Mouse (Mus musculus) left cerebral cortex, adult 9 months (tissue): ENCODE measurements around the gene Vps13c.

ENCODE experiments used
- DNase-seq, 2 experiments: peaks; one replicate each; pipeline ENCODE4 v3.0.0; 2022; ENCODE audit warnings: low spot score in 2 of 2

Vps13c gene

GRCm38 (mm10) chr9:67839981-67840859, at the start of gene Vps13c:
TSS of gene Vps13c (plus strand) at chr9:67840396.
- peak; percentile 59 to 78 for DNase-seq

- DNase-seq, result no peak
Measured at GRCm38 (mm10) chr9:67792405-67792804, 47.8 kb upstream of the Vps13c start.

GRCm38 (mm10) chr9:67793501-67793900, 46.7 kb upstream of the Vps13c start:
- DNase-seq, result no peak

- no peak for DNase-seq
Measured at GRCm38 (mm10) chr9:67794216-67794615, 46.0 kb upstream of the Vps13c start.

- DNase-seq, result no peak
Measured at GRCm38 (mm10) chr9:67794668-67795067, 45.5 kb upstream of the Vps13c start.

- peak in 1 of 2 experiments; percentile 45 for DNase-seq
Measured at GRCm38 (mm10) chr9:67795205-67795675, 45.0 kb upstream of the Vps13c start.

- no peak for DNase-seq
Measured at GRCm38 (mm10) chr9:67799078-67799819, 40.9 kb upstream of the Vps13c start.

GRCm38 (mm10) chr9:67802241-67802640, 38.0 kb upstream of the Vps13c start:
- DNase-seq, result peak in 1 of 2 experiments; percentile 64

- DNase-seq, result no peak
Measured at GRCm38 (mm10) chr9:67807000-67807399, 33.2 kb upstream of the Vps13c start.

GRCm38 (mm10) chr9:67810527-67810926, 29.7 kb upstream of the Vps13c start:
- no peak for DNase-seq

GRCm38 (mm10) chr9:67811116-67811515, 29.1 kb upstream of the Vps13c start:
- no peak for DNase-seq

- no peak for DNase-seq
Measured at GRCm38 (mm10) chr9:67813171-67813570, 27.0 kb upstream of the Vps13c start.

GRCm38 (mm10) chr9:67813665-67814337, 26.4 kb upstream of the Vps13c start:
- DNase-seq, result no peak

- no peak for DNase-seq
Measured at GRCm38 (mm10) chr9:67816172-67816928, 23.8 kb upstream of the Vps13c start.

- no peak for DNase-seq
Measured at GRCm38 (mm10) chr9:67817898-67818667, 22.1 kb upstream of the Vps13c start.

- DNase-seq, result no peak
Measured at GRCm38 (mm10) chr9:67818668-67818950, 21.6 kb upstream of the Vps13c start.

GRCm38 (mm10) chr9:67823131-67823530, 17.1 kb upstream of the Vps13c start:
- DNase-seq, result no peak

- DNase-seq, result no peak
Measured at GRCm38 (mm10) chr9:67825527-67825926, 14.7 kb upstream of the Vps13c start.

- DNase-seq, result peak in 1 of 2 experiments; percentile 72
Measured at GRCm38 (mm10) chr9:67828182-67828581, 12.0 kb upstream of the Vps13c start.
